Mouse (Mus musculus) heart, embryonic 14.5 days (tissue): ENCODE measurements at regions not wholly inside any gene's neighbourhood (a gene's known extent, or its start where the extent isn't known, plus 50 kb on each side); places are given as distances from the start of the nearest gene placed in this dataset.
A peak's percentile ranks its signal among the peaks of the same experiment; 100 is the strongest.

Experiments used
- ATAC-seq: fragments of 200-750 bp; cut with Nextera tagmentation; 2 replicates; pipeline ENCODE4 v1.8.0; 2017; ENCODE audit warnings: low read depth, moderate TSS enrichment; ENCODE audit not compliant: insufficient number of reproducible peaks, insufficient read depth, low FRiP score
- H3K27ac ChIP-seq, 2 experiments: fragments of 200-500 bp in 1 of 2; fragments of 300-500 bp in 1 of 2; sonication (generic) in 1 of 2; replicated peaks in 1 of 2; 2 replicates each; pipeline ENCODE4 v1.5.1; 2012 to 2014; ENCODE audit warnings: low read depth in 2 of 2, low read length in 2 of 2, control low read depth in 1 of 2, mild to moderate bottlenecking in 1 of 2, mixed read lengths in 1 of 2; ENCODE audit not compliant: control insufficient read depth in 1 of 2, insufficient read depth in 1 of 2
- H3K27me3 ChIP-seq: fragments of 300-500 bp; sonication (generic); 2 replicates; pipeline ENCODE4 v1.6.1; 2014; ENCODE audit warnings: mild to moderate bottlenecking, low read length, control low read depth; ENCODE audit not compliant: control insufficient read depth, insufficient read depth
- H3K36me3 ChIP-seq: fragments of 300-500 bp; sonication (generic); 2 replicates; pipeline ENCODE4 v1.6.1; 2014; ENCODE audit warnings: mild to moderate bottlenecking, control low read depth, low read length, mixed read lengths; ENCODE audit not compliant: control insufficient read depth, insufficient read depth
- H3K4me1 ChIP-seq, 2 experiments: fragments of 200-500 bp in 1 of 2; fragments of 300-500 bp in 1 of 2; sonication (generic) in 1 of 2; 2 replicates each; pipeline ENCODE4 v1.6.1; 2012 to 2014; ENCODE audit warnings: low read length in 2 of 2, control low read depth in 1 of 2, mixed read lengths in 1 of 2; ENCODE audit not compliant: control insufficient read depth in 2 of 2, insufficient read depth in 2 of 2
- H3K4me2 ChIP-seq: fragments of 300-500 bp; sonication (generic); 2 replicates; pipeline ENCODE4 v1.6.1; 2014; ENCODE audit warnings: mild to moderate bottlenecking, low read length
- H3K4me3 ChIP-seq, 2 experiments: fragments of 200-500 bp in 1 of 2; fragments of 300-500 bp in 1 of 2; sonication (generic) in 1 of 2; 2 replicates each; pipeline ENCODE4 v1.5.1; 2012 to 2014; ENCODE audit warnings: low read length in 2 of 2, mild to moderate bottlenecking in 2 of 2, control low read depth in 1 of 2, low read depth in 1 of 2, moderate library complexity in 1 of 2; ENCODE audit not compliant: control insufficient read depth in 1 of 2, insufficient read depth in 1 of 2
- H3K9ac ChIP-seq: fragments of 300-500 bp; sonication (generic); 2 replicates; pipeline ENCODE4 v1.6.1; 2014; ENCODE audit warnings: mild to moderate bottlenecking, low read length
- H3K9me3 ChIP-seq: fragments of 300-500 bp; sonication (generic); 2 replicates; pipeline ENCODE4 v1.6.1; 2016; ENCODE audit warnings: low read length, control low read depth; ENCODE audit not compliant: control insufficient read depth
- WGBS: fragments of 180-500 bp; shearing (Covaris S2); extraction: QIAGEN DNeasy Blood & Tissue Kit; methylation state at CpG from one replicate; pipeline ENCODE4 v1.1.7; 2014; 5-methylcytosine and 5-hydroxymethylcytosine counted together

DNA sequence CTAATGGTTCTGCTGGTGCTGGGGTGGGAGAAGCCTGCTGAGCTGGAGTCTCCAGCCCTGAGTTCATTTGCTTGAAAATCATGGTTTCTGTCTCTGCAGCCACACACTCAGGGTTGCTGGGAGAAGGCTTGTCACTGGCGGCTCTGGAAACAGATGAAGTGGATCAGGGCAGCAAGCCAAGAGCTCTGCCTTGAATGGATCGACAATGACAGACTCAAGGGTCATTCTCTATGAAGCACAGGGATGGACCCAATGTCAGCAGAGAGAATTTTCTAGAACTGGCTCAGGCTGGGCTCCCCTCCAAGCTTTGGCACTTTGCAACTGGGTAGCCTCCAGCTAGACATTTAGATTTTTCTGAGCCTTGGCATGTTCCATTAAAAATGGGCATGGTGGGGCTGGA is 184.7 kb upstream of the Mocs1 start:
- H3K9ac ChIP-seq, result no peak overlapping the region; the same call in 1 of the 2 replicates
- 0 out of 2 replicates have a peak, but pooled peaks cover 2% of the 10 kb centered on the region for H3K9me3 ChIP-seq
- ATAC-seq, result peak; percentile 71; the same call in 1 of the 2 replicates
- no peak overlapping the region for H3K4me2 ChIP-seq
- peaks cover 8 to 10% of the 10 kb centered on the region in 2 experiments for H3K4me1 ChIP-seq
- H3K27ac ChIP-seq, result peak overlapping the region; percentile 69 to 75
- no peaks in the 10 kb centered on the region; the same call in 1 of the 2 replicates for H3K27me3 ChIP-seq
- no peak overlapping the region for H3K4me3 ChIP-seq
- no peaks in the 10 kb centered on the region for H3K36me3 ChIP-seq
- 19% methylated on average over 2 of the region's 2 CpGs for WGBS

DNA sequence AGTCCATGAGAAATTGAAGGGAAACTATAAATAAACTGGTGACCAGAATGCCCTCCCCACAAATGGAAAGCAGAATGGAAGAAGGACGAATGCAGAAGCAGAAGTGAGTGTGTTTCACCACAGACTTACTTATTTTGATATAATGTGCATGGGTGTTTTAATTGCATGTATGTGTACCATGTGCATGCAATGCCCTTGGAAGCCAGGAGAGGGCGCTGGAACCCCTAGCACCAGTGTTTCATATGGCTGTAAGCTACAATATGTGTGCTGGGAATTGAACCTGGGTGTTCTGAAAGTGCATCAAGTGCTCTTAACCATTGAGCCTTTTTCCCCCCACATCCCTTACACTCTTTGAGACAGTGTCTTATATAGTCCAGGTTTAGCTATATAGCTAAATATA is 183.1 kb upstream of the Mocs1 start:
- ATAC-seq, result no peak
- WGBS, result 53% methylated on average over 2 of the region's 2 CpGs
- Histone ChIP-seq H3K9me3 (0 out of 2 replicates have a peak, but pooled peaks cover 2% of the 10 kb centered on the region), H3K4me2 (no peak overlapping the region), H3K4me3 (no peak overlapping the region), H3K4me1 (peaks cover 8 to 10% of the 10 kb centered on the region in 2 experiments), H3K27ac (no peak overlapping the region), H3K9ac (no peak overlapping the region), H3K36me3 (no peaks in the 10 kb centered on the region), H3K27me3 (no peaks in the 10 kb centered on the region)

DNA sequence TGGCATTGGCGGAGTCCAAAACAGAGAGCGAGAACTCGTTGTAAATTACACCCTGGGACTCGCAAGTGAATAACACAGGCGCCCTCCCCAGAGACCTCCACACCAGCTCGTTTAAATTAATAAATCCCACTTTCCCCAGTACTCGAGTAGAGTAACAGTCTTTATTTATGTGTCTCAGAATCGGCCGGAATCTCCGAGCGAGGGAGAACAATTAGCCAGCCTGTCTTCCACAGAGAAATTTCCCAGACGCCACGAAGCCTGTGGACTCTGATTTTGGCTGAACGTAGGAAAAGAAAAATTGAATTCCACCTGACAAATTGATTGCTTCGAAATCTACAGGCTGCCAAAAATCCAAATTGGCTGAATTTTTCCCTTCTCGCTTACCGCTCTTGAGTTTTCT is 180.9 kb upstream of the Mocs1 start:
- Histone ChIP-seq H3K4me2 (no peak overlapping the region), H3K27me3 (no peaks in the 10 kb centered on the region), H3K9me3 (0 out of 2 replicates have a peak, but pooled peaks cover 2% of the 10 kb centered on the region), H3K4me1 (peaks cover 8 to 10% of the 10 kb centered on the region in 2 experiments), H3K27ac (no peak overlapping the region), H3K36me3 (no peaks in the 10 kb centered on the region), H3K4me3 (no peak overlapping the region), H3K9ac (no peak overlapping the region)
- WGBS, result 75% methylated on average over 17 of the region's 17 CpGs
- ATAC-seq, result no peak

DNA sequence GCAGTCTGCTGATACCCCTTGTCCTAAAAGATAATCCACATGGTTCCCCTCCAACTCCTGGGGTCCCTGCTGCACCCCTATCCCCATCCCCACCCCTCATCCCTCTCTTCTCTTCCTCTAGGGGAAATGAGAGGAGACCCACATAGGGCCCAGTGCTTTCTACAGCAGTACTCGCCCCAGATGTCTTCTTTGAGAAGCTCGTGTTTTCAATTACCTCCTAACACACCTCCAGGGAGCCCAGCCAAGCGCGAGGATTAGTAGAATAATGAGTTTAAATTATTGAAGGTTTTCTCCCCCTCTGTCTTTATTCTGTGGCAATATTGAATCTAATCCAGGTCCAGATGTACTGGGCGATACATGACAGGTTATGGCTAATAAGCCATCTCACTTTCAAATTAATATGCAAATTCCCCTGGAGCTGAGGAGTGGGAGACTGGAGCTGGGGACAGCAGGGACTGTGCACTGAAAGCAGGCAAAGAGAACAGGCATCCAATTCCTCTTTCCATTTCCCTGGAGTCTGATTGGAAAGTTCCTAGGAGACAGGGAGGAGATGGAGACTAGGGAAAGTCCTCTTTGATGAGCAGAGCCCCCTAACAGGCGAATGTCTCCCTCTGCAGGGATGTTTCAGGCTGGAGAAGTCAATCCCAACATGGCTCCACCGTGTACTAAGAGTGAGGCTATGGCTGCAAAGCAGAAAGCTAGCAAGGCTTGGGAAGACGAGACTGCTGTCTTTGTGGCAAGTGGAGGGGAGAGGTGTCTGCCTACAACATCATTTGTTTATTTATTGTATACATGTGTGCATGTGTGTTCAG is 177.2 kb upstream of the Mocs1 start:
- H3K27me3 ChIP-seq, result peaks cover 3% of the 10 kb centered on the region; the same call in 1 of the 2 replicates
- no peaks in the 10 kb centered on the region for H3K9me3 ChIP-seq
- no peak overlapping the region for H3K27ac ChIP-seq
- no peak overlapping the region for H3K4me2 ChIP-seq
- H3K4me3 ChIP-seq, result no peak overlapping the region
- 55% methylated on average over 8 of the region's 8 CpGs for WGBS
- no peak overlapping the region for H3K9ac ChIP-seq
- ATAC-seq, result no peak
- no peaks in the 10 kb centered on the region for H3K4me1 ChIP-seq
- no peaks in the 10 kb centered on the region for H3K36me3 ChIP-seq

DNA sequence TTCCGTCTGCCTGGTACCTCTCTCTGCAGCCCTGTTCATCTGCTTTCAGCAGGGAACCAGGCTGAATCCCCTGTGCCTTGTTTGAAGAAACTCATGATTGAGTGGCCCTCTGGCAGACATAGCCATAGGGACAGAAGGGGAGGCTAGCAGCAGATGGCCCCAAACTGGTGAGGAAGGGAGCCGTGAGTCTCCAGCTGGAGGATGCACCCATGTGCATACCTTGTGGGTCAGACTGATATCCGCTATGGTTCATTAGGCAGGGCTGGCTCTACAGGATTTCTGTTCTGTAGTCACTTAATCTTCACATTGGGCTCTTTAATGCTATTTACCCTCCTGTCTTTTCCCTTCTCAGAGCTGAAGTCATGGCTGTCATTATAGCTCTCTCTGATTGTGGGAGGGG is 175.9 kb upstream of the Mocs1 start:
- Histone ChIP-seq H3K36me3 (no peaks in the 10 kb centered on the region), H3K27me3 (peaks cover 3% of the 10 kb centered on the region; the same call in 1 of the 2 replicates), H3K4me1 (no peaks in the 10 kb centered on the region), H3K4me2 (no peak overlapping the region), H3K4me3 (no peak overlapping the region), H3K9ac (no peak overlapping the region), H3K9me3 (no peaks in the 10 kb centered on the region), H3K27ac (no peak overlapping the region)
- ATAC-seq, result no peak
- 67% methylated on average over 3 of the region's 3 CpGs for WGBS

DNA sequence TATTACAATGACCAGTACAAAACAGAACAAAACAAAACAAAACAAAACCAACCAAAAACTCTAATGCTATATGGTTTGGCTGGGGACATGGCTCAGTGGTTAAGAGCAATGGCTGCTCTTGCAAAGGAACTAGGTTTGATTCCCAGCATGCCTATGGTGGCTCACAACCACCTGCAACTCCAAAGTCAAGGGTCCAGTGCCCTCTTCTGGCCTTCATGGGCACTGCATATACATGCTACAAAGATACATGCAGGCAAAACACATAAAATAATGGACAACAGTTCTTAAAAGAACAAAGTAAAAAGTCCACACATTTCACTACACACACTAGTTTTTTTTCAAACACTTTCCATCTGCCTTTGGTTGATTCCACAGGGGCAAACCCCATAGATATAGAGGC is 169.7 kb upstream of the Mocs1 start:
- no peak for ATAC-seq
- H3K9ac ChIP-seq, result no peak overlapping the region
- H3K9me3 ChIP-seq, result peaks cover 4% of the 10 kb centered on the region; the same call in 1 of the 2 replicates
- H3K4me2 ChIP-seq, result no peak overlapping the region
- no peaks in the 10 kb centered on the region for H3K4me1 ChIP-seq
- no peaks in the 10 kb centered on the region for H3K36me3 ChIP-seq
- no peak overlapping the region for H3K27ac ChIP-seq
- H3K27me3 ChIP-seq, result peaks cover 3% of the 10 kb centered on the region; the same call in 1 of the 2 replicates
- no peak overlapping the region for H3K4me3 ChIP-seq

DNA sequence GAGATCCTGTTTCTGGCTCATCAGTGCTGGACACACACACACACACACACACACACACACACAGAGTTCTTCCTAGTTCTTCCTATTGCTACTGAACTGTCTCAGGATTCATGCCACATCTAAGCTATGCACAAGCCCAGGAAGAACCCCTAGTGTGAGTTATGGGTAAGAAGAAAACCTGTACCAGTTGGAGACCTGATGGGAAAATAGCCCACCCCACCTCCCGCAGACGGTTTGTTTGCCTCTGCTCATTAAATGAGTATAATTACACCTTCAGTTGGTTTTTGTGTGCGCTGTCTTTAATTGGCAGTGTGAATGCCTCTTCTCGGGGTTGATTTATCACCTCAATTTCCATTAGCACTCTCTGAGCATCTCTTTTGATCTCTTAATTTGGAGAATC is 165.8 kb upstream of the Mocs1 start:
- WGBS, result 75% methylated on average over 4 of the region's 4 CpGs
- H3K4me1 ChIP-seq, result no peaks in the 10 kb centered on the region

More for the DNA sequence above, 165.8 kb upstream of the Mocs1 start:
- no peak overlapping the region for H3K4me3 ChIP-seq
- H3K27me3 ChIP-seq, result 0 out of 2 replicates have a peak, but pooled peaks cover 3% of the 10 kb centered on the region
- H3K9me3 ChIP-seq, result peaks cover 4% of the 10 kb centered on the region; the same call in 1 of the 2 replicates
- no peaks in the 10 kb centered on the region for H3K36me3 ChIP-seq
- H3K9ac ChIP-seq, result no peak overlapping the region
- H3K4me2 ChIP-seq, result no peak overlapping the region
- ATAC-seq, result no peak
- H3K27ac ChIP-seq, result no peak overlapping the region
